Mouse (Mus musculus): Measurements from ENCODE around the gene Pgm3.

Pgm3 gene

DNA sequence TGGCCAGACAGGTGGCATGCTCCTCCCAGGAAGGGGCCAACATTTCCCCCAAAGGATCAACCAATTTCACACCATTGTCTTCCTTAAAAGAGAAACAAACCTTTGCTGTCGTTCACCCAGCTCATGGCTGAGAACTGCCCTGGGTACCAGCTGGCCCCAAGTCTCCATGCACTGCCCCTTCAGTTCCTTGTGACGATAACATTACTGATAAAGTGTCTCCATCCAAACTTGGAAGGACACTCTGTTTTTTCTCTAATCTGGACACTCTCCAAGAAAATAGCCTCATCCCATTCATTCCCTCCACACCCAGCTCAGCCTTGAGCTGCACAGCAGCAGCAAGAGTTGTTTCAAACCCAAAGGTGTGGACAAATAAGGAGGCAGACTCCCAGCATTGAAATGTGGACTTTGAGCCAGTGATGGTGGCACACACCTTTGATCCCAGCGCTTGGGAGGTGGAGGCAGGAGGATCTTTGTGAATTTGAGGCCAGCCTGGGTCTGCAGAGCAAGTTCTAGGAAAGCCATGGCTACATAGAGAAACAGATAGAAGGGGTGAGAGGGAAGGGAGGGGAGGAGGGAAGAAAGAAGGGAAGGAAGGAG, 2.2 kb downstream of the Pgm3 start:
- no peak for DNase-seq (ENCODE audit: low spot score)

DNA sequence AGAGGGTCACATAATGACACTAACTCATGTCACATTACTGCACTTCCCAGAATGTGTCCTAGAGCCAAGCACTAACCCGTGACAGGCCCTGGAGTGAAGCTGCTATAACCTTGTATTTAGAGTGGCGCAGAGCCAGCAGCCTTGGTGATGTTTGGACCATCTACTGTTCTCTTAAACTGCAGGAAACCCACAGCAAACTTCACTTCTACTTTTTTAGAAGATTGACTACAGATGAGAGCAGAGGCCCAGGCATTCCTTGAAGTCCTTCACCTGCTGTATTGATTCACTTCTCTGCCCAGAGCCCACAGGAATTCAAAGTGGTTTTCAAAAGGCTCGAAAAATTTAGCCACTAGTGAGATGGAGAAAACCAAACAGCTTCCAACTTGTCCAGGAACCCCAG, 11.1 kb downstream of the Pgm3 start:
- DNase-seq (ENCODE audit: low spot score): no peak

DNA sequence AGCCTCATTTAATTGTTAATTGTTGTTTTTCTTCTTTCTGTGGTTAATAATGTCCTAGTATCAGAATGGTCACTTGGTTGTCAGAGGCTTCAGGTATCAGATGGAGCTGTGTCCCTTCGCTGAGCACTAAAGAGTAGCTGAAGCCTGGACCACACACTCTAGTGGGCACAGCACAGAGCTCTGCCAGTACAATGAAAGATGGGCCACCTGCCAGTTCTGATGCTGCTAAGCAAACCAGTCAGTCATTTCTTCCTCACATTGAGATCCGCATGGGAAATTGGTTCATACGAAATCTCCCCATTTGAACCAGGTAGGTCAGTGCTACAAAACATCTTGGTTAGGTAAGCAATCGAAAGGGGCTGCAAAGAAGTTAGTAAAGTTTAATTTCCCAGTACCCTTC, 17.0 kb downstream of the Pgm3 start:
- DNase-seq (ENCODE audit: low spot score): no peak

DNA sequence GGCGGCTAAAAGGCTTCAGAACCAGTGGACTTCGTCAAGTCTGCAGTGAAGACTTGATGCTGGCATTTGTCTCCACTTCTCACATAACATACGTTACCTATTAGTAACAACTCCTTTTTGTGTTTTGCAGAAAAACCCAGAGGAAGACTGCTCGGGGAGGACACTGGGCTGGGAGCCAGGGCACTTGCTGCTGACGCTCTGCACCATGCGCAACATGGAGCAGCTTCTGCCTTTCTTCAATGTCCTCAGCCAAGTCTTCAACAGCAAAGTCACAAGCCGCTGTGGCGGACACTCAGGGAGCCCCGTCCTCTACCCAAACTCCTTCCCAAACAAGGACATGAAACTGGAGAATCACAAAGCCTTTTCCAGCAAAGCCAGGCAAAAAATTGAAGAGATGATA, 17.8 kb downstream of the Pgm3 start:
- no peak for DNase-seq (ENCODE audit: low spot score)

DNA sequence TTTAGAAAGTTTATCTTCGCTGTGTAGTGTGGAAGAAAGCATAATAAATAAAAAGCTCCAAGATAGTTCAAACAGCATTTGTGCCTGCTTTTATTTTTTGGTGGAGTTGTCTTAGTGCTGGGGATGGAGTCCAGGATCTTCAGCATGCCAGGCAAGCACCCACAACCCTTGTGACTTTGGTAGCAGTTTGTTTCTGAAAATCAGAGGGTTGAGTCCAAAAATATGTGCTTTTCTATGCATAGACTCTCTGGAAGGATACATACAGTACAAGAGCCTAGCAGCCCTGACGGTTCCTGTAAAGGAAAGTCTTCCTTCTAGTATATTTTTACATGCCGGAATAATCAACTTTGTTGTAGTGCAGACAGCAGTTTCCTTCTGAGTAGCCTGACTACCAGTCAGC, 20.9 kb downstream of the Pgm3 start:
- DNase-seq (ENCODE audit: low spot score): no peak

DNA sequence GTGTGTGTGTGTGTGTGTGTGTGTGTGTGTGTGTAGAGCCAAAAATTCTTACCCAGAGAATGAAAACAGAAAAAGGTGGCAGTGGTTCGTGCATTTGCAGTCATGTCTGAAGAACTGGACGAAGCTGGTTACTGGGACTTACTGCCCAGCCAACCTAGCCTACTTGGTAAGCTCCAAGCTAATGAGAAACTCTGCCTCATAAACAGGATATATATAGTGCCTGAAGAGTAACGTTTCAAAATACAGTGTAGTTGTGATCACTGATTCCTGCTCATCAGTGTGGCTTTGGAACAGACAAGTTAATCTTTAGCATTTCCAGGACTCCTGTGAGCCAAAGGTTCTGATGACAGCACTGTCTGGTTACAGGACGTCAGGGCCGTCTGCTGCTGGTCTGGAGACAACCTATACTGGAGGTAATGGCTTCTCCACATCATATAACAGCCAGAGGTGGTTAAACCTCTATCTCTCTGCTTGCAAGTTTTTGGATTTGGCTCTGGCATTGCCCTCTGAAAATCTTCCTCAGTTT, 21.9 kb downstream of the Pgm3 start:
- DNase-seq (ENCODE audit: low spot score): no peak

DNA sequence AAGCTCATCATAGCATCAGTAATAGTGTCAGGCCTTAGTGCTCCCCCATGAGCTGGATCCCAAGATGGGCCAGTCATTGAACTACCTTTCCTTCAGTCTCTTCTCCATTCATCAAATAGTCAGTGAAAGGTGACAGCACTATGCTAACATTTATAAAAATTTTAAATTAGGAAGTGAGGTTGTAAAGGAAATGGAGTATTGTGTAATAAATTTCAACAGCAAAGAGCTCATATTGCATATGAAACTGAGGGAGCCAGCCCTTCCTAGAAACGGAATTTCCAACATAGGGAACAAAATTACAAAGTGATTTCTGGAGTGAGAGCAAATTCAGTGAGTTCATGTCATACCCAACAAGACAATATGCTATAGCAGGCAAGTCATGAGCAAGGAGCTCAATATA, 27.1 kb downstream of the Pgm3 start:
- DNase-seq (ENCODE audit: low spot score): no peak

DNA sequence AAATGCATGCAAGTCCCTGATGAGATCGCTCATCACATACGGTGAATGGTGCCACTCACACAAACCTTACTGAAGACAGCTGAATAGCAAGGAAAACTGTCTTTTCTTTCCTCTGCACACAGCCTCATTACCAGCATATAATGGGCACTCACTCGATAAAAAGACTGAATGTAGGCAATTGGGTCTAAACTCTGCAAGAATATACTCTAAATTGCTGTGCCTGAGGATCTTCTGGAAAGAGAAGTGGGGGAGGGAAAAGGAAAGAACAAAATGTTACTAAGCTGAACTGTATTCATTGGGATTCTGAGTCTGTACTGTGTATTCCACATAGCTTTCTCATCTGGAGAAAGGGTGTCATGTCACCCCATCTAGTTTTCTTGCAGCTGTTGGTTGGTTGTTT, 28.2 kb downstream of the Pgm3 start:
- DNase-seq (ENCODE audit: low spot score): no peak

DNA sequence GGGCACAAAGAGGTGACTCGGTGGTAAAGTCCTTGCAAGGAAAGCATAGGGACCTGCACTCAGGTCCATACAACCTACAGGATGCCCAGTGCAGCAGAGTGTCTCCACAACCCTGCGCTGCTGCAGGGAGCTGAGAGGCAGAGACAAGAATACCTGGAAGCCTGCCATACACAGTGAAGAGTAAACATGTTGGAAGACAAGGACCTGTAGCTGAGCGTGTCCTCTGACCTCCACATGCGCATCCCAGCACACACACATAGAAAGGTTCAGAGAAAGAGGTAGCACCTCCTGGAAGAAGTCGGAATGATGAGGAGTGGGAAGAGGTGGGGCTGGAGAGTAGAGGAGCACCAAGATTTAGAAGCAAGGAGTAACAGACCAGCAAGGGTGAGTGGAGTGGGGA, 37.6 kb downstream of the Pgm3 start:
- no peak for DNase-seq (ENCODE audit: low spot score)

DNA sequence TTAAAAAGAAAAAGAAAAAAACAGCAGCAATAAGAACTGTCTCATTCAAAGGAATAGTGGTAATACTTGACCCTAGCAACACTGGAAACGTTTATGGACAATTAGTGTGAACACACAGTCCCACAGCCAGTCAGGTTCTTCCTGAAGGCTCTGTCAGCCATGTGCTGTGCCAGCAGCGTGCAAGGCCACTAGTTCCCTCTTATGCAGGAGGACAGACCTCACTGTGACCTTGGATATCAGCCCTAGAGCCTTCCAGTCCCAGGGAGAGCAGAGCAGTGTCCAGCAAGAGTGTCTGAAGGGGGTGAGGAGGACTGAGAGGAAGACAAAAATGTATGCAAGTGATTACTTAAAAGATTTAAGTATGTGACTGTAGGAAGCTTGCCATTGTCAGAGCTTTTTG, 46.0 kb downstream of the Pgm3 start:
- DNase-seq (ENCODE audit: low spot score): no peak

DNA sequence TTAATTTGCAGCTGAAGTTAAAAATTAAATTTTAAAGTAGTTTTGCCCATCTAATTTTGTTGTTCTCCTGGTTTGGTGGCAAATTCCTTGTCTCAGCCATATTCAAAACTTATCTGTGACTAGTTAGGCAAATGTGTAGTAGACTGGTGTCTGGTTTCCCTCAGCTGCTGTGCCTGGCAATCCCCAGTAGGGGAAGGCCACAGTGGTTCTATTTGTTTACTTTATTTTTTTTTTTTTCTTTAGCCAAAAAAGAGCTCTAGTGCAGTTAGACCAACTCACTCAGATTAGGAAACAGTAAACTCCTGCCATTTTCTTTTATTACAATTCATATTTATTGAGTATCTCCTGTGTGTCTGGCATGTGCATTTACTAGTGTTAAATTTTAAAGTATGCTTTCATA, 49.3 kb downstream of the Pgm3 start:
- no peak for DNase-seq (ENCODE audit: low spot score)

DNA sequence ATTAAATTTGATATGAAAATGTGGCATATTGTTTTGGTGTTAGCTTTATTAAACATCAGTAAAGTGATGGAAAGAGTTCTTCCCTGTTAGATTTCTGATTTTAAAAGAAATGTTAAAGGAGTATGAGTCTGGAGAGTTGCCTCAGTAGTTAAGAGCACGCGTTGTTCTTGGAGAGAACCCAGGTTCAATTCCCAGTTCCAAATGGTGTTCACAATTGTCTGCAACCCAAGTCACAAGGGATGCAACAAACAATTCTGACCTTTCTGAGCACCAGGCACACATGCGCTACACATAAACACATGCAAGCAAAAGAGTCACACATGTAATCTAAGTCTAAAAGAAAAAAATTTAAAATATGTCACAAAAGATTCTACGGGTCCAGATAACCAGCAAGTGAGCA, 56.8 kb downstream of the Pgm3 start:
- DNase-seq (ENCODE audit: low spot score): no peak

DNA sequence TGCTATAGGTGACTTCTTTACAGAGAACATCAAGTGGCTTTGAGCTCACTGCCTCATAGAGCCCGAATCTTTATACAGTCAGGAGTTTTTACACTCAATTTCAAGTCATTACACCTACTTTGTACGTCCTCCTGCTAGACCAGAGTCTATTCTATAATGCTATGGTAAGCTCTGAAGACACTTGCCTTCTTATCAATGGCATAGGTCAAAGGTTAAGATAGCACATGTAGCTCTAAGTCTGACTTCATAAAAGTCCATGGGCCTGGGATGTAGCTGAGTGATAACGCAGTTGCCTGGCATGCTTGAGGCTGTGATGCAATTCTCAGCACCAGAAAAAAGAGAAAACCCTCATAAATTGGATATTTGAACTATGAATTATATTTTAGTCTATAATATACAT, 57.3 kb downstream of the Pgm3 start:
- no peak for DNase-seq (ENCODE audit: low spot score)

DNA sequence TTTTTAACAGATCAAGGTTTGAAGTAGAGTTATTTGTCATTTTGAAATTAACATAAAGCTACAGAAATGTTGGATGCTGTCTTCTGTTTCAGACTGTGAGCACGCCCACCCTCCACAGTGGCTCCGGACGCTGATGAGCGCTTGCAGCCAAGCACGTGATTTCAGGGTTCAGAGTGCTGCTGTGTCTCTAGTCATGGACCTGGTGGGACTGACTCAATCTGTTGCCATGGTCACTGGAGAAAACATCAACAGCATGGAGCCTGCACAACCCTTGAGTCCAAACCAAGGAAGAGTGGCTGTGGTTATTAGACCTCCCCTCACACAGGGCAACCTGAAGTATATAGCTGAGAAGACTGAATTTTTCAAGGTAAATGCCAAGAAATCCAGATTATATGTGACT, 57.9 kb downstream of the Pgm3 start:
- no peak for DNase-seq (ENCODE audit: low spot score)

DNA sequence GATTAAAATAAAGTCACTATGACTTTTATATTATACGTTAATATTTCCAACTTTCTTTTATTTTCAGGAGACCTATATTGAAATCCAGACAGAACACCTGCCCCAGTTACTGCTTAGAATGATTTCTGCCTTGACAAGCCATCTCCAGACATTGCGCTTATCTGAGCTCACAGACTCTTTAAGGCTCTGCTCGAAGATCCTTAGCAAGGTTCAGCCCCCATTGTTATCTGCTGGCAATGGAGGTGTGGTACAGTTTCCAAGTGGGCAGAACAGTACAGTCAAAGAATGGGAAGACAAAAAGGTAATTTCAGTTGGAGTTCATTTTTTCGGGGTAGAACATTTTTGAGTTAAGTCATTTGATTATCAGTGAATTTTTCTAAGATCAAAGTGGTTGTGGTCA, 64.2 kb downstream of the Pgm3 start:
- no peak for DNase-seq (ENCODE audit: low spot score)

All from urinary bladder, postnatal 10 days (tissue).